Mouse (Mus musculus): ENCODE data around the gene Hao2. TPM values are rescaled to one million over a fixed set of nuclear protein-coding genes. Genes with fewer than 3 reads are reported as not detected.

The Hao2 gene
- polyA plus RNA-seq, 1 experiment: not detected

DNA sequence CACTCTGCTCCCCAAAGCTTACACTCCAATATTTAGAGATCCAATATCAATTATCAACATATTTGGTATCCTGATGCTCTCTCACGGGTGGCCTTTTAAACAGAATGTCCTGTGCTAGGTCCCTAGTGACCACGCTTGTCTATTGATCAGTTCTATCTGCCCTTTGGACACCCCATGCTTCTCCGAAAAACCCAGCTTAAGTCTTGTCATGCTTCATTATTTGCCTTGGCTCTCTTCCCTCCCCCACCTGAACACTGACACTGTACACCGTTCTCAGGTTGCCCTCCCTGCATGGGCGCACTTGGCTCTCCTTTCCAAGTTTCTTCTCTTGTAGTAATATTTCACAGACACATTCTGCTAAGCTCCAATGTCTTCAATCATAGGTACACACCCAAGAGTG lies 42.8 kb downstream of the Hao2 start:
- no peaks in the 10 kb centered on the region for H3K79me2 ChIP-seq (ENCODE audit: control insufficient read depth, insufficient read depth)
- no peaks in the 10 kb centered on the region for H3K79me3 ChIP-seq (ENCODE audit: low read depth)
- TF ChIP-seq MAX (IDR thresholded peaks at IDR 0.05) (no peak), CTCF (IDR thresholded peaks at IDR 0.05; ENCODE audit: control insufficient read depth, insufficient read depth, insufficient read length) (no peak)
- no peak overlapping the region for H3K4me3 ChIP-seq (ENCODE audit: insufficient read depth, poor library complexity, severe bottlenecking)
- H3K36me3 ChIP-seq (ENCODE audit: control insufficient read depth, insufficient read depth): no peaks in the 10 kb centered on the region
- no peak overlapping the region for H3ac ChIP-seq (ENCODE audit: control insufficient read depth, insufficient read length, low read depth)
- no peaks in the 10 kb centered on the region for H3K27me3 ChIP-seq (ENCODE audit: control insufficient read depth, insufficient read depth, insufficient read length)

DNA sequence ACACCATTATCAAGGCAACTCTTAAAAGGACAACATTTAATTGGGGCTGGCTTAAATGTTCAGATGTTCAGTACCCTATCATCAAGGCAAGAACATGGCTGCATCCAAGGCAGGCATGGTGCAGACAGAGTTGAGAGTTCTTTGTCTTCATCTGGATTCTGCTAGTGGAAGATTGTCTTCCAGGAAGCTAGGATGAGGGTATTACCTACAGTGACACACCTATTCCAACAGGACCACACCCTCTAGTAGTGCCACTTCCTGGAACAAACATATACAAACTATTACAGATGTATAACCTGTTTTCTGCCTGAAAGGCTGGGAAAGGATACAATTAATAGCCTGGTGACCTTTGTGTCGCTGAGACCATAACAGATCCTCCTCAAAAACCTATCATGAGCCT lies 44.1 kb downstream of the Hao2 start:
- Histone ChIP-seq H3K79me3 (ENCODE audit: low read depth) (no peaks in the 10 kb centered on the region), H3K27me3 (ENCODE audit: control insufficient read depth, insufficient read depth, insufficient read length) (no peaks in the 10 kb centered on the region), H3K4me3 (ENCODE audit: insufficient read depth, poor library complexity, severe bottlenecking) (no peak overlapping the region), H3K36me3 (ENCODE audit: control insufficient read depth, insufficient read depth) (no peaks in the 10 kb centered on the region), H3K79me2 (ENCODE audit: control insufficient read depth, insufficient read depth) (no peaks in the 10 kb centered on the region), H3ac (ENCODE audit: control insufficient read depth, insufficient read length, low read depth) (no peak overlapping the region)
- TF ChIP-seq MYOG (IDR thresholded peaks at IDR 0.05; ENCODE audit: control insufficient read depth, extremely low read depth, insufficient read length) (no peak), MYOD1 (IDR thresholded peaks at IDR 0.05; ENCODE audit: control insufficient read depth, insufficient read length, low read depth) (no peak), CEBPB (IDR thresholded peaks at IDR 0.05; ENCODE audit: low read depth) (no peak), CTCF (IDR thresholded peaks at IDR 0.05; ENCODE audit: control insufficient read depth, insufficient read depth, insufficient read length) (no peak), FOSL1 (IDR thresholded peaks at IDR 0.05; ENCODE audit: insufficient read depth, low read length, poor library complexity, severe bottlenecking) (no peak), MAX (IDR thresholded peaks at IDR 0.05) (no peak), USF1 (IDR thresholded peaks at IDR 0.05; ENCODE audit: low read depth) (no peak)

Other genes starting within 250 kb of the Hao2 start
- 0.01 TPM for gene Hsd3b2, start 168.7 kb downstream of the Hao2 start, polyA plus RNA-seq (2012; fragmentation: generic; extraction: Trizol)
- not detected for gene Hsd3b3, start 130.1 kb downstream of the Hao2 start, polyA plus RNA-seq (2012; fragmentation: generic; extraction: Trizol)
- not detected for gene Hsd3b6, start 78.8 kb downstream of the Hao2 start, polyA plus RNA-seq (2012; fragmentation: generic; extraction: Trizol)
- gene Hsd3b1, start 33.4 kb downstream of the Hao2 start, polyA plus RNA-seq (2012; fragmentation: generic; extraction: Trizol): not detected
- gene Wars2, start 247.8 kb upstream of the Hao2 start, polyA plus RNA-seq (2012; fragmentation: generic; extraction: Trizol): 5.1 TPM